Mouse (Mus musculus): ENCODE measurements around the gene Polr1e. TPM values are rescaled to one million over a fixed set of nuclear protein-coding genes. Genes with fewer than 3 reads are reported as not detected.
"Not testable (repeated sequence)": the region's sequence is repeated elsewhere in the genome, so short reads cannot be mapped to it uniquely, and the experiment has no call there.

Polr1e gene
- total RNA-seq, 2 experiments from 2014 or later, result 11.4 to 11.7 TPM

DNA sequence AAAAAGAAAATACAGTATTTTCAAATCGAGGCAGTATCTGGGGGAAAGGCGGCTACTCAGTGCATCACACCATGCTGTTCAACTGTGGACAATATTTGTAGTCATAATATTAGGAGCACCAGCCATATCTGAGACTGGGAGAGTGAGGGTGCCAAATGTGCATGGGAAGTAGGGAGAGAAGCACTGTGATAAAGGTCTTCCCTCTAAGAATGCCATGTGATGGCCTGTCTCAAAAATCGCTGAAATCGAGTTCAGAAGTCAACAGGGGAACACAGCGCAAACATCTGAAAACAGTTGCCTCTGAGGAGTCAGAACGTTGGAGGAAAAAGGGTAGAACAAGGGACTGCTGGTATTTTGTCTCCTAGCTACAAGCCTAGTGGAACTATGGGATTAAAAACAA is 18.4 kb upstream of the Polr1e start:
- DNase-seq (ENCODE audit: low spot score in 2 of 2), result no peak

DNA sequence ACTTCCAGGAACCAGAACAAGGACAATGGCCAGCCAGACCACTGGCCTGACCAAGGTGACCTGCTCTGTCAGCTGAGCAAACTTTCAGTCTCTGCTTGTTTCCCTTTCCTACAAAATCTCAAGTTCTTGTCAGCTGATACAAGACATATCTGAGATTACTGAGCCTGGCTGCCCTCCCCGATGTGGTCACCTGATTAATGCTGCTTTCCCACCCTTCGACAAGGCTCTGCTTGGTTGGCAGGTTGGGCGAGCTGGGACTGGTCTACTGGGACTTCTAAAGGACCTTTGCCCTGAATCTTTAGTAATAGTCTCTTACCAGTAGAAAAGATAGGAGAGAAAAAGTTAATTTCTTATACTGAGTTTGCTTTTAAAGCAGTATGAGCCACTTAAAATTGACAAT is 12.9 kb upstream of the Polr1e start:
- DNase-seq (ENCODE audit: low spot score in 2 of 2), result no peak

DNA sequence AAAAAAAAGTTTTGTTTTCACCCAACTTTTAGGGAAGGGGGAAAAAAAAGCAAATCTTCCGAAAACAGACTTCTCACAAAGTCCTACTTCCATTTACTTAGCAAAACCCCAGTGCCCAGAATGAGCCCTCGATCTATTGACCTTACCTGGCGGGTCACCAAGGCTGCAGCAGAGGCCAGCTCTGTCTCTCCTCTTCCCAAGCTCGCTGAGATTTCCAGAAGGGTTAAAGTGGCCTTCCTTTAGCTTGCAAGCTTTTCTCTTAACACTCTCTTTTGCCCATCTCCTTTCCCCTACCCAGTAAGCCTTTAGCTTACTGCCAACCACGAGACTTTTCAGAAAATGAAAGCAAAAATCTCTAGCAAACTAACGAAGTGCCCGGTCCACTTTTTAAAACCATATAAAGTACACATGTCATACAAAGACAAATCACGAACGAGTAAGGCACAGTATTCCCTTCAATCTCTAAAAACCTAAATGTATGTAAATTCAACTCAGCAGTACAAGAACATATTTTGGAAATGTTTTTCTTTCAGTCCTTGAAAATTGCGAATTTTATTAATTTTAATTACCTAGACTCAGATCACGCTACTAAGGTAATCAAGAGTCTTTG is 7.5 kb upstream of the Polr1e start:
- DNase-seq (ENCODE audit: low spot score in 2 of 2), result no peak

DNA sequence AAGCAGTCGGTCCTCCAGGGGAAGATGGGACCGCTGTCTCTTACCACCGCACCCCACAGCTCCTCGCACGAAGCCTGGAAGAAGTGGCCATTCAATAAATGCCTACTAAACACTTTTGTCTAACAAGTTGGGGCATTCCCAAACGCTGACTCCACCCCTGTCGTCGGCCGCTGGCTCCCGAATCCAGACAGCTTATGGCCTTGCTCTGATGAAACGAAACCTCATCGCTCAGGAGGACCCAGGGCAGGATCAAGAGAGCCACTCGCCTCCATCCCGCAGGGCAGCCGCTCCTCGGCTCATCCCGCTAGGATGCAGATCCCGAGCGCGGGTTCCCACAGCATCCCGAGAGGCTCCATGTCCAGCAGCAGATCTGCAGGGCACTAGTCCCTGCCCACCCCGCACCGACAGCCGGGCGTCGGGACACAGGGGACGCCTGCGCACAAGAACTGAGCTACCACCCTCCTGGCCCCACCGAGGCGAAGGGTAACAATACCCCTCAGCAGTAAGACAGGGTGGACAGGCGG is 6.7 kb upstream of the Polr1e start:
- DNase-seq (ENCODE audit: low spot score in 2 of 2), result peak; percentile 48 to 64

DNA sequence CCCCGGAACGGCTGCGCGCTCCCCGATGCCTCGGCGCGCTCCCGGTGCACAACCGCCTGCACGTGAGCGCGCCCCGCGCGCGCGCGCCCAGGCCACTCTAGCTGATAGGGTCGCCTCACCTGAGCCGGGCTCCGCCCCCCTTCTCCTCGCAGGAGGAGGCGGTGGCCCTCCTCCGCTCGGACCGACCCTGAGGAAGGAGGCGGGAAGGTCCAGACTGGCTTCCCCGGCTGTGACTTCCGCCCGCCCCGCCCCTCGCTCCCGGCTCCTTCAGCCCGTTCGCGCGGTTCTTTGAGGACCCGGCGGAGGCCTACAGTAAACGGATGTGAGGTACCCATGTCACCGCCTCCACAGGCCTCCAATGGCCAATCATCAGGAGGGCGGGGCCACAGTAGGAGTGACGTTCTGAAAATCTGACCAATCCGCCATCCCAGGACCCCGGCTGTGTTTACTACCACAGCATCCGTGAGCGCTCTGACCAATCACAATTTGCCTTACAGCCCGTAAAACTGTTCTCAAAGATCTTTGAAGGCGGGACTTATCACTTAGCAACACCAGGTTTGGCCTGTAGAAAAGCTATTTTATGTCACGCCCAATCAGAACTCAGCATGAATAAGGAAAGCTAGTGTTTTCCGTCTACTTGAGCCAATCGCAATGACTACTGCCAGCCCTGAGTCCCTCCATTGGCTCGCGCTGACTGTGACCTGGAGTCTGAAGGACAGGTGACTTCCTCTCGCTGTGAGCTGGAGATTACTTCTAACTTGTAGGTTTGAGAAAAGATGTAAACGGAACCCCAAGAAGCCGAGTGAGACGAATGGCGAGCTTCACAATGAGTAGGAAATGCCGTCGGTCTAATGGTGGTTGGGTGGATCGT is 6.0 kb upstream of the Polr1e start, which contains the start of gene Zbtb5:
Gene Zbtb5 (minus strand): TSS at position 308 of the 871 bp plus-strand sequence.
- peak; percentile 90 to 98 for DNase-seq (ENCODE audit: low spot score in 2 of 2)

DNA sequence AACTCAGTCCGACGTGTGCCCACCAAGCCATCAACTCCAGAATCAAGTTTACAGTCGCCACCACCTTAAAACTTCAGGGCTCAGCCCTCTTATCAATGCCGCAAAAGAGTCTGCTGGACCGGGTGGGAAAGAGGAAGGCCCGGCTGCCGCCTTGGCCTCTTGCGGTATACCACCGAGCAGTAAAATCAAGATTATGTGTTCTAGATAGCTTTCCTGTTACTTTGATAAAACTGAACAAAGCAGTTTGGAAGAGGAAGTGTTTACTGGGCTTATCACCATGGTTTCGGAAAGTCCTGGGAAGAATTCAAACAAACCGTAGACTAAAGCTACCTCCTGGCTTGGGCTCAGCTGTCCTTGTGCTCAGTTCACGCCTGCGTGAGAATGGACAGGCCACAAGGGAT is 5.4 kb upstream of the Polr1e start:
- peak in 1 of 2 experiments; percentile 21 for DNase-seq (ENCODE audit: low spot score in 2 of 2)

DNA sequence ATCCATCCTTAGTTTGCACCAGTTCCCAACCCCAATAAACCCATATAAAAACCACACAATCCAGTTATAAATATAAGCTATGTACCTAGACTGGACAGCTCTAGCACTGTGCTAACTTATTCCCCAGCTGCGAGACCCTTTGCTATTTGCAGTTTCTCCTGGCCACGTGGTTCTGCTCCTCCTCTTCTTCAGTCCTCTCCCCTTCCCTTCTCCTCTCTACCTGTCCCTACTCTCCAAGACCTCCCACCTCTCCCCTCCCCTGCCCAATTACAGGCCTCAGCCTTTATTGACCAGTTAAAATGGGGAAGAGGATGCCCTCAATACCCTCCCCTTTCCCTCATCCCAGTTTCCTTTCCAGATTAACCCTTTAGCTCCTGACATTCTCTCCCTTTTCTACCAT is 4.8 kb upstream of the Polr1e start:
- DNase-seq (ENCODE audit: low spot score in 2 of 2), result no peak

DNA sequence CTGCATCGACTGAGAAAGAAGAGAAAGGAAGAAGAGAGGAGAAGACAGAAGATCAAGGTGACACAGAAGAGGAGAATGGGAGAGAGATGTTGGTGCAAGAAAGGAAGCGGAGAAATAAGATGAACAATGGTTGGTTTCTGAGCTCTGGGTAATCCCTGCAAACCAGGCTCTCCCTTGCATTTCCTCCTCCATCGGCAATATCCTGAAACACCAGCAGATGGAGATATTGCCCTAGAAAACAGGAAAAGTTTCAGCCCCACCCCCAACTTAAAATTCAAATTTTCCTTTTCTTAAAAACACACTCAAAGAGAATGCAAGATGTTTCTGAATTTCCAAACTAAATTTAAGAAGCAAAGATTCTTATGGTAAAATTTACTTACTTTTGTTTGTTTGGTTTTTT is 2.8 kb upstream of the Polr1e start:
- DNase-seq (ENCODE audit: low spot score in 2 of 2), result peak in 1 of 2 experiments; percentile 41

DNA sequence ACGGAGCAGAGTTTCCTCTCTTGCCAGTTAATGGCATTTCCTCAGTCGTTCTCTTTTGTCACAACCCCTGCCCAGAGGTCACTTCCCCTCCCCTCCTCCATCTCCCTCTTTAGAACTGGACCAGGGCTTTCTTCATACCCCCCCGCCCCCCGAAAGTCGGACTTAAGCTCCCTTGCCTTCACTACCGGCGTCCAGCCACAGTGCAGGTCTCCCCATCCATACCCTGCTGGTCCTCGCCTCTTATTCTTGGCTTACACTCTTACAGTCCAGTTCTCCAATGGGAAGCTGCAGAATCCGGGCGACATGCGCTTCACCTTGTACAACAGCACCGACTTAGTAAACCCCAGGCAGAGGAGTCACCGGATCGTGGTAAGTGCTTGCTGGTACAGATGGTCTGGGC is 626 bp downstream of the Polr1e start:
- DNase-seq (ENCODE audit: low spot score in 2 of 2), result no peak

DNA sequence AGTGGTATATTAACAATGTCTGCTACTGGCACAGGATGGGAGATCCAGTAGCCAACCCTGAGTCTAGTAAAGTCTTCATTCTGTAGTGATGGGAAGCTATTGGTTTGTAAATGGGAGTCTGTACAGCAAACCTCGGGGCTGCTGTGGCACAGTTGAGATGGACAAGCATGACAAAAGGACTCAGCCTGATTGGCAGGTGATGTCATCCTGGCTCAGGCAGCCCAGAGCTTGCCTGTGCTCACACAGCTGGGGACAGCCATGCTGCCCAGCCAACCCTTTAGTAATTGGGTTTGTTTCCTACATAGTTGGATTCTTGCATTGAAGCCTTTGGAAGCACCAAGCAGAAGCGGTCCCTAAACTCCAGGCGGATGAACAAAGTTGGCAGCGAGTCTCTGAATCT is 8.1 kb downstream of the Polr1e start:
- no peak for DNase-seq (ENCODE audit: low spot score in 2 of 2)

DNA sequence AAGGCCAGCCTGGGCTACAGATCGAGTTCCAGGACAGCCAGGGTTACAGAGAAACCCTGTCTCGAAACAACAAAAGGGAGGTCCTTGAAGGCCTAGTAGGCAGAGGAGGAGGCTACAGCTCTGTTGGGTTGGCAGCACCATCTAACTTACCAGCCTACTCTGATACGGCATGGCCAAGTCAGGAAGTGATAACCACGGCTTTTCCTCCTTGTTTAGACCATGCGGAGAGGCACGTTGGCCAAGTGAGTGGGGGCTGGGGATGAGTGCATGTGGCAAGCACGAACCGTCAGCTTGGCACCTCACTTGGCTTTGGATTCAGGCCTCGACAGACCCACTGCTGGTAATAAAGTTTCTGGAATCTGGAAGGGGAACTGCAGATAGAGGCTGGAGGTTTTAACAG is 14.2 kb downstream of the Polr1e start:
- DNase-seq (ENCODE audit: low spot score in 2 of 2), result no peak

DNA sequence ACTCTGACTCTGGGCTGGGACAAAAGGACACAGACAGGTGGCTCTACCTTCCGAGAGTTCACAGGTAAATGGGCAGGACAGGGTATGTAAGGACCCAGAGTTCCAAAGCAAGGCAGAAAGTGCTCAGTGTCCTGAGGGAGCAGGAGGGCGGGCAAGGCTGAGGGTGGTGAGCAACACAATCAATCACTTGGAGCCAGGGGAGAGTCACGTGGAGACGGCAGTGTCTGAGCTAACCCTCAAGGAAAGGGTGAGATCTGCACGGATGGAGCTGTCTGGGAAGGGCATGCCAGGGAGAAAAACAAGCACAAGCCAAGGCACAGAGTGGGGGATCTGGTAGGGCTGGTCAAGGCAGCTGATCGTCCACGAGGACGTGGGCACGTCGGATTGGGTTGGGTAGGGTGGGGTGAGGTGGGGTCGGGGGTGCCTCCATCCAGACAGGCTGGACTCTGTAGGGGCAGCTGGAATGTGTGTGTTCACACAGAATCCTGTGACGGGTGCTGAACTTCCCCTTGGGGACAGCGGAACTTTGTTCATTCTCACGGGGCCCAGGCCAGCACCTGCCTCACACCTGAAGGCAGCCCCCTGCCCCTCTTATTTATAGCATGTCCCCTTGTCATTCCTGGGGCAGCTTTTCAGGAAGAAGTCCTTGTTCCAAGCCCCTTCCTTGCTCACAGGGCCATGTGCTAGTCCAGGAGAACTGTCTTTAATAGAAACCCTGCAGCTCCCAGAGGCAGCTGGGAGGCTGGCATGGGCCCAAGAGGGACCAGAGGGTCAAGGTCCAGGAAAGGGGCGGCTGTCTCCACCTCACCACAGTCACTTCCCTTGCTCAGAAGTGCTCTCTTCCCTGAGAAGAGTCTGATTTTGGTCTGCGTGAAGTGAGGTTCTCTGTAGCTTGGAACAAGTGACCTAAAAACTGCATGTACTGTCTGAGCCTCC is 16.6 kb downstream of the Polr1e start:
- DNase-seq (ENCODE audit: low spot score in 2 of 2), result no peak

DNA sequence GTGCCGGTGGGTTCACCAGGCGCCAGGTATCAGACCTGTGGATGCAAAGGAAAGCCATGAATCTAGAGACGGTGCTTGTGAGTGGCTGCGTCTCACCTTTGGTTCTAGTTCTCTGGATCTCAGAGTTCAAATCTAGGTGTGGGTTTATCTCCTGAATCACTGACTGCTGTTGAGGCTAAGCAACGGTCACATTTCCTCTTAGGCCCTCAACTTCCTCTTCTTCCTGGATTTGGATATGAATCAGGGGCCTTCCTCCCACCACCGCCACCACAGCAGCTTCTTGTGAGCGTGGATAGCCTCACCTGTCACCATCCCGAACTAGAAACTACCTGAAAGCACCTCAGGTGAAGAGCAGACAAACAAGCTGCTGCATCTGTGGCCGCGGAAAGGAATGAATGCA is 17.7 kb downstream of the Polr1e start:
- DNase-seq (ENCODE audit: low spot score in 2 of 2), result no peak

DNA sequence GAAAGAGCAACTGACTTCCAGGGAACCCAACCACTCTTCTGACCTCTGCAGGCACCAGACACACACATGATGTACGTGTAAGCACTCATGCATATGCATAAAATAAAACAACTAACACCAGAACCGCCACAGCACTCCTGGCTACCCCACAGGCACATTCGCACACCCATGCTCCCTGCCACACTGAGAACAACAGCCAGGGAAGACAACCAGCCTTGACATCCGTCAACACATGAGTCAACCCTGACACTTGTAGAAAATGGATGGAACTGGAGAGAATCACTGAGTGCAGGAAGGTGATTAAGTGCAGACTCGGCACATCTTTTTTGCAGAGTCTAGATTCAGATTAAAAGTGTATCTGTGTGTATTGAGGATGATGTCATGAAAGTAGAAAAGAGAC is 18.2 kb downstream of the Polr1e start:
- no peak for DNase-seq (ENCODE audit: low spot score in 2 of 2)

DNA sequence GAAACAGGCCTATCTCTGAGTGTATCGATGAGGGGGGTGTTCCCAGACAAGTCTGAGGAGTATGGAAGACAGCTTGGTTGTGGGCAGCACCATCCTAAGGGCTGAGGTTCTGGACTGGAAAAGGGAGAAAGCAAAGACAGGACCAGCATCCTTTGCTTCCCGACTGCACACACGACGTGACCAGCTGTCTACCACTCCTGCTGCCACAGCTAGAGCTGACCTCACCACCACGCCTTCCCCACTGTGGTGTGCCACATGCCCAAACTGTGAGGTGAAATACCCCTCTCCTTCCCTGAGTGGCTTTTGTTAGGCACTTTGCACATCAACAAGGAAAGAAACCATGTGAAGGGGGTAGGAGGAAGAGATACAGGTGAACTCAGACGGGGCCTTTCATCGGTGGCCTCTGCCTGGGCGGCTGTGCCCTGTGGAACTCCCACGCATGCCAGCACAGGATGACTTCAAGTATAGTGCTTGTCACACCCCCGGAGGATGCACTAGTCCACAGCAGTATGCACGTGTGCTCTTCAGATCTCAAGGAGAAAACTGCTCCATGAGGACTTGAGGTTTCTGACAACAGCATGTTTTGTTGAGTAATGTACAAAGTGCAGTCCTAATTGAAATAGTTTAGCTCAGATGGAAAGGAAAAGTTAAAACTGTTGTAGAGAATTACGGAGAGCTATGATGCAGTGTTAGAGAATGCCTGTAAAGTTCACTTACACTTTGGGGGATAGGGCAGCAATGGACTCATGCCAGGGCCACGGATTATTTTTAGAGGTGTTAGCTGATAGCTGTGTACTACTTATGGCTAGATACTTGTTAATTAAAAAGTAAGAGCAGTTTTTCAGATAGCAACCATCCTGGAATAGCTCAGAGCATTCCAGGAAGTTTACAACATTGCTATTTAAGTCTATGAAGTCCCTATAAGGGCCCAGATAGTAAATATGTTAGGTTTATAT is 19.4 kb downstream of the Polr1e start:
- DNase-seq (ENCODE audit: low spot score in 2 of 2), result no peak

DNA sequence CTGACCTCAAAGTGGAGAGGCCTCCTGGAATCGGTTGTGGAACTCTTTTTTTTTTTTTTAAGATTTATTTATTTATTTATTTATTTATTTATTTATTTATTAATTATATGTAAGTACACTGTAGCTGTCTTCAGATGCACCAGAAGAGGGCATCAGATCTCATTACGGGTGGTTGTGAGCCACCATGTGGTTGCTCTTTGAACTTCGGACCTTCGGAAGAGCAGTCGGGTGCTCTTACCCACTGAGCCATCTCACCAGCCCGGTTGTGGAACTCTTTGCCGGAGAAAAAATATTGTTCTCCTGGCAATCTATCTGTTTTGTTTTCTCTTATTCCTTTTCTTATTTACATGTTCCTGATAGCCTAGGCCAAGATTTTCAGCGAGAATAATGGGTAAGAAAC is 20.5 kb downstream of the Polr1e start:
- DNase-seq (ENCODE audit: low spot score in 2 of 2), result not testable (repeated sequence)

DNA sequence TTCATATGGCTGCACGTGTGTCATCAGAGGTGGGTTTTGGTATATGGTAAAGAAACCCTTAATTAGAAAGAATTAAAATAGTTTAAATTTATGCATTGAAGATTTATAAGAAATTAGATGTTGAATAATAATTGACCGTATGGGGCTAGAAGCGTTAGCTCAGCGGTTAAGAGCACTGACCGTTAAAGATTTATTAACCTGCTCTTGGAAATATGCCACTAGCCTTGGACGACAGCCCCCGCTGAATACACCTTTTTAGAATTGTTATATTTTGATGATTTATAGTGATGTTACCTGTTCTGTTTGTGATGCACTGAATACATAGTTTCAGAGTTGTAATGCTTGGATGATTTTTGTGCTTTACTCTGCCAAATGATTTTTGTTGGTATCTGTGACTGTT is 21.2 kb downstream of the Polr1e start:
- not testable (repeated sequence) for DNase-seq (ENCODE audit: low spot score in 2 of 2)

DNA sequence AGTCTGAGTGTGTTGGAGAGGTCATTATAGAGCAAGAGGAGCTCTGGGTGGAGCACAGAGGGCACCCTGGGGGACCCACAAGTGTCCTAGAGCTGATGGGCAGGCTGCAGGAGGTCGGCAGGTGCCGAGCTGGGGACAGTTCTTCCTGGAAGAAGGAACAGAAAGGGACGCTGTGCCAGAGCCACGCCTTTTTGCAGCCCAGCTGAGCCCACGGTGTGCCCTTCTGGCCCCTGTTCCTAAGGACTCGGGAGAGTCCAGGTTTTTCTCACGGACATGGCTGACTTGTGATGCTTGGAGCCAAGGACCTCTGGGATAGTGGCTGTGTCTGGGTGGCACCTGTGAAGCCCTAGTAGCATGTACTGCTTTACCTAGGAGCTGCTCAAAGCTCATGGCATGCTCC is 22.4 kb downstream of the Polr1e start:
- no peak for DNase-seq (ENCODE audit: low spot score in 2 of 2)

DNA sequence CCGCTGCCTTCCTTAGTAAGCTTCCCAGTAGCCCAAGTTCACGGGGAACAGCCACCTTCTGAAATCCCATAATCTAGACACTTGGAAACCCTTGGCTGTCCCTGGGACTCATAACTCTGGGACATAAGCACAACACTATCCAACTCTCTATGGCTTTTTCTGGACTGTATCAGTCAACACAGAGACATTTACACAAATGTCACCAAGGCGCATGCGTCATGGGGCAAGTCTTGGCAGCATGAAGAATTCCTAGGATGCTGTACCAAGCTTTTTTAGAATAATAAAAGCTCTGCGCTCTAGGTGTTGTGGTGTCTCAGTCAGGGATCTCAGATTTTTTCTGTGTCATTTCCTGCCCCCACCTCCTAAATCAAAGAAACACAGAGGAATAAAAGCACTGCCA is 28.3 kb downstream of the Polr1e start:
- DNase-seq (ENCODE audit: low spot score in 2 of 2), result no peak

DNA sequence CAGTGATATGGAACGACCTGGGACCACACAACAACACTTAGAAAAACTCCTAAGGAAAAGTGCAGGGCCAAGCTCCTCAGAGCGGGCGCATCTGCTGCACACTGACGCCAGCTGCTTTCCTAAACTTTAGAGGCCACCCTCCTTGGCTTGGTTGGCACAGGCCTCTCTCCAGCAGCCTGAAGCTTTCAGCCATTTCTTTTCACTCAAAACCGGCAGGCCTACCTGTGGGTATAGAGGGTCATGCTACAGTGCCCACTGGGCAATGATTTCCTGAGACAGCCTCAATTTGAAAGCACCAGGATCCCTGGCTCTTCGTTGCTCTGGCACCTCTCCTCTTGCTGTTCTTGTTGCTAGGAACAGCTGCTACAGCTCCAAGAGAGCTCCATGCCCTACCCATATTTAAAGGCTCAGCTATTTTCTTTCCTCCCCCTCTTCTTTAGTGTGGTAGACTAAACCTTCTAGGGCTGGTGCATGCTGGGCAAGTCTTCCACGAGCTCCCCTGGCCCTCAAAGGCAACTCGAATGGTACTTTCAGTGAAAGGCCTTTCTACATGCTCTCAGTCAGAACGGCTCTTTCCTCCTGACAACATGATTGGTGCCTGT is 29.0 kb downstream of the Polr1e start:
- no peak for DNase-seq (ENCODE audit: low spot score in 2 of 2)

All from gastrocnemius, postnatal 4 days (tissue).